Mouse (Mus musculus) granulocyte monocyte progenitor cell, adult 5-6 weeks (primary cell): ENCODE results near the gene Rbm20. TPM values are rescaled to one million over a fixed set of nuclear protein-coding genes. Genes with fewer than 3 reads are reported as not detected.

Experiments
- ATAC-seq: replicated peaks from 2 replicates; pipeline ENCODE4 v1.8.0; 2016; ENCODE audit warnings: mild to moderate bottlenecking, moderate TSS enrichment, inconsistent platforms; ENCODE audit not compliant: poor library complexity, severe bottlenecking
- total RNA-seq, 2 experiments: library from RNA; stranded (forward) in 1 of 2; stranded (reverse) in 1 of 2; fragments of 200-712, 200-1000 nt in 1 of 2; fragments of >200 nt in 1 of 2; fragmentation: Nextera tagmentation in 1 of 2; gene quantifications; 2 replicates each; pipeline ENCODE4 v1.2.3; 2014 to 2017

Rbm20 gene
- total RNA-seq, 2 experiments from 2014 or later = 0.05 to 0.09 TPM

- ATAC-seq = no peak
Observed at GRCm38 (mm10) chr19:53868125-53868524, 191.0 kb downstream of the Rbm20 start.

GRCm38 (mm10) chr19:53868796-53869195 lies 191.7 kb downstream of the Rbm20 start:
- ATAC-seq = no peak

- ATAC-seq = peak; percentile 75
Observed at GRCm38 (mm10) chr19:53869427-53870385, 192.6 kb downstream of the Rbm20 start.

- ATAC-seq = no peak
Observed at GRCm38 (mm10) chr19:53870568-53870967, 193.5 kb downstream of the Rbm20 start.

- ATAC-seq = no peak
Observed at GRCm38 (mm10) chr19:53871502-53871901, 194.4 kb downstream of the Rbm20 start.

GRCm38 (mm10) chr19:53872994-53873713 lies 196.0 kb downstream of the Rbm20 start:
- no peak for ATAC-seq

- ATAC-seq = no peak
Observed at GRCm38 (mm10) chr19:53875246-53875645, 198.1 kb downstream of the Rbm20 start.

- ATAC-seq = no peak
Observed at GRCm38 (mm10) chr19:53877779-53878178, 200.7 kb downstream of the Rbm20 start.

- ATAC-seq = no peak
Observed at GRCm38 (mm10) chr19:53880460-53880859, 203.4 kb downstream of the Rbm20 start.

- ATAC-seq = no peak
Observed at GRCm38 (mm10) chr19:53881786-53882185, 204.7 kb downstream of the Rbm20 start.

- no peak for ATAC-seq
Observed at GRCm38 (mm10) chr19:53885450-53885849, 208.3 kb downstream of the Rbm20 start.

- no peak for ATAC-seq
Observed at GRCm38 (mm10) chr19:53886576-53887370, 209.7 kb downstream of the Rbm20 start.

- ATAC-seq = no peak
Observed at GRCm38 (mm10) chr19:53887822-53888221, 210.7 kb downstream of the Rbm20 start.

- peak; percentile 63 for ATAC-seq
Observed at GRCm38 (mm10) chr19:53888331-53888730, 211.2 kb downstream of the Rbm20 start.

- ATAC-seq = no peak
Observed at GRCm38 (mm10) chr19:53889555-53889954, 212.4 kb downstream of the Rbm20 start.

GRCm38 (mm10) chr19:53890274-53890673 lies 213.2 kb downstream of the Rbm20 start:
- no peak for ATAC-seq

GRCm38 (mm10) chr19:53890781-53891251 lies 213.7 kb downstream of the Rbm20 start:
- no peak for ATAC-seq

- no peak for ATAC-seq
Observed at GRCm38 (mm10) chr19:53891569-53891968, 214.5 kb downstream of the Rbm20 start.

GRCm38 (mm10) chr19:53892061-53892460 lies 215.0 kb downstream of the Rbm20 start, which contains the start of gene Pdcd4:
TSS of gene Pdcd4 (plus strand) at chr19:53892231.
- ATAC-seq = no peak

GRCm38 (mm10) chr19:53892838-53893359 lies 215.8 kb downstream of the Rbm20 start:
- ATAC-seq = peak; percentile 48
